Mouse (Mus musculus) common myeloid progenitor, adult 5-6 weeks (primary cell): ENCODE measurements around the gene Hist2h3b. TPM values are rescaled to one million over a fixed set of nuclear protein-coding genes. Genes with fewer than 3 reads are reported as not detected.
"Not testable (repeated sequence)": the region's sequence is repeated elsewhere in the genome, so short reads cannot be mapped to it uniquely, and the experiment has no call there.

Experiments
- ATAC-seq: replicated peaks from 2 replicates; pipeline ENCODE4 v1.8.0; 2016; ENCODE audit warnings: low read depth, mild to moderate bottlenecking, moderate TSS enrichment, inconsistent platforms; ENCODE audit not compliant: poor library complexity, severe bottlenecking
- total RNA-seq: library from RNA; stranded (forward); fragments of 200-1000, 187-1606 nt; gene quantifications from 2 replicates; pipeline ENCODE4 v1.2.3, GENCODE M21; 2017

The Hist2h3b gene
- total RNA-seq, 1 experiment from 2014 or later, result 352 TPM

DNA sequence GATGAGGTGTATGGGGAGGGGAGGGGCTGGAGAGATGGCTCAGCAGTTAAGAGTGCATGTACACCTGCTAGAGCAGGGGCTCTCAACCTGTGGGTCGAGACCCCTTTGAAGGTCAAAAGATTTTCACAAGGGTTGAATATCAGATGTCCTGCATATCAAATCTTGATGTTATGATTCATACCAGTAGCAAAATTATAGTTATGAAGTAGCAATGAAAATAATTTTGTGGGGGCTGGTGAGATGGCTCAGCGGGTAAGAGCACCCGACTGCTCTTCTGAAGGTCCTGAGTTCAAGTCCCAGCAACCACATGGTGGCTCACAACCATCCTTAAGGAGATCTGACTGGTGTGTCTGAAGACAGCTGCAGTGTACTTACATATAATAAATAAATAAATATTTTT, 22.3 kb downstream of the Hist2h3b start:
- not testable (repeated sequence) for ATAC-seq

DNA sequence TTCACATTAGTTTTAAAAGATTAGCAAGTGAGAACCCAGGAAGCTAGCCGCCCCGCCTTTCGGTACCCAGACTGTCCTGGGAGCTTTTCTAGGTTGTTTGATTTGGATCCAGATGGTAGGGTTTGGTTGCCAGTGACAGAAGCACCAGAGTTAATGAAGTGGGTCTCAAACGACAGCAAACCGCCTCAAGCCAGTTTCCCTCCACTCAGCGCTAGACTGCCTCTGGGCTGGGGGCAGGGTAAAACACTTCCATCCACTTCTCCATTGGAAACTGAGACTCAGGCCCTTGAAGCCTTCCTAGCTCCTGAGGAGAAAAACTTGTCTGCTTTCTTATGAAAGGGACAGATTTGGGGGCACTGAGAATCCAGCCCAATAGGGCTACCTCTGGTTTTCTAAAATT, 24.2 kb downstream of the Hist2h3b start:
- no peak for ATAC-seq

DNA sequence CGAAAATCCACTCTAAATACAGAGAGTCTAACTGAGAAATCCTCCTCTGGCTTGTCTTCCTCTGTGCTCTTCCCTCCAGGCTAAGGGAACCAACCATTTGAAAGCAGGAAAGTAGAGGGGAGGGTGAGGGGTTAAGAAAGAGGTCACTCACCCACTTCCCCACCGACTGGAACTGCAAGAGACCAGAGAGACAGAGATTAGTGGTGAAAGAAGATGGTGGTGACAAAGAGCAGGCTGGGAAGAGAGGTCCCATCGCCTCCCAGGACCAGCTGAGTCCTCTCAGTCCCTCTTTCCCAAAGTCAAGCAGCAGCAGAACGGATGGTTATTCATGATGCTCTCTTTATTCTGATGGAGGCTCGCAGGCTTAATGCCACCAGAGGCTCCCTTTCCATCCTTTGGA, 24.9 kb downstream of the Hist2h3b start:
- ATAC-seq, result no peak; the same call in 1 of the 2 replicates

DNA sequence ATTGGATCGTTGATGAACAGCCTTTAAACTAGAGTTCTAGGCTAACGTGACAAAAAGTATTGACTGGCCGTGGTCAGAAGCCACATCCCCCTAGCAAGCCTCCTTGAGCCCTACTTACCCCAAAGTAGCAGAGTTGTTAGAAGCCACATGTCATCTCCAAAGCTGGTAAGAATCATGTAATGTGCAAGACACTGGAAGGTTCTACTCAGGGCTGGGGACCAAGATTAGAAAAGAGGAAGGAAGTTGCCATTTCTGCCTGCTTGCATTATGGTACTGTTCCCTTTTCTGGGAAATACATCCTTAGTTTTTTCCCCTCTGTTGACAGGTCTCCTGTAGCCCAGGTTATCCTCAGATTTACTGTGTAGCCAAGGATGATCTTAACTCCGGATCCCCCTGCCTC, 25.3 kb downstream of the Hist2h3b start, which contains the start of gene Fcgr1:
Fcgr1 (minus strand) TSS at position 183 of the 400 bp plus-strand sequence.
- ATAC-seq, result peak; percentile 97

DNA sequence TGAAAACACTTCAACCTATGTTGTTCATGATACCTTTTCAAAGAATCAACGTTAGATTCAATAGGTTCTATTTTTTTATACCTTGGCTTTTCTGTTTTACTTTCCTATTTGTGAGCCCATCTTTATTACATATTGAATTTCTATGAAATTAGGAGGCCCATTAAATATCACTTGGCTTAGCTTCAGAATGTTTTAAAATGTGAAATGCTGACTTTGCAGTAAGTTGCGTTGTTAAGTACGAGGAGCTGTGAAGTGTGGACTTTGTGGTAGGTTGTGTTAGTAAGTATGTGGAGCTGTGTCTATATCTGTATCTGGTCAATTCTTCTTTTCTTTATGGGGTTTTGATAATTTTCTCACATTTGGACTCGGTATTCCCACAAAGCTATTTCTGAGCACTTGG, 29.9 kb downstream of the Hist2h3b start:
- no peak for ATAC-seq

DNA sequence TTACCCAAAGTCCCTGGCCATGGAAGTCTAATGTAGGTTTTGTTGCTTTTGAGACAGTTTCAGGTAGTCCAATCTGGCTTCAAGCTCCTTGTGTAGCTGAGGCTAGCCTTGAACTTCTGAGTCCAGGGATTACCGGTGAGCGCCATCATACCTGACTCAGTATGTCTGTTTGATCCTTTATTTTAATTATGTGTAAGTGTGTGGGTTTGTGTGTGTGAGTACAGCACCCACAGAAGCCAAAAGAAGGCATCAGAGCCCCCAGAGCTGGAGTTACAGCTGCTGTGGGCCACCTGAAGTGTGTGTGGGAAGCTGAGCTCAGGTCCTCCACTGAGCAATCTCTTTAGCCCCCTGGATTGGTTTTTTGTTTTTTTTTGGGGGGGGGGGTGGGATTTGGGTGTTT, 31.1 kb downstream of the Hist2h3b start:
- ATAC-seq, result no peak

DNA sequence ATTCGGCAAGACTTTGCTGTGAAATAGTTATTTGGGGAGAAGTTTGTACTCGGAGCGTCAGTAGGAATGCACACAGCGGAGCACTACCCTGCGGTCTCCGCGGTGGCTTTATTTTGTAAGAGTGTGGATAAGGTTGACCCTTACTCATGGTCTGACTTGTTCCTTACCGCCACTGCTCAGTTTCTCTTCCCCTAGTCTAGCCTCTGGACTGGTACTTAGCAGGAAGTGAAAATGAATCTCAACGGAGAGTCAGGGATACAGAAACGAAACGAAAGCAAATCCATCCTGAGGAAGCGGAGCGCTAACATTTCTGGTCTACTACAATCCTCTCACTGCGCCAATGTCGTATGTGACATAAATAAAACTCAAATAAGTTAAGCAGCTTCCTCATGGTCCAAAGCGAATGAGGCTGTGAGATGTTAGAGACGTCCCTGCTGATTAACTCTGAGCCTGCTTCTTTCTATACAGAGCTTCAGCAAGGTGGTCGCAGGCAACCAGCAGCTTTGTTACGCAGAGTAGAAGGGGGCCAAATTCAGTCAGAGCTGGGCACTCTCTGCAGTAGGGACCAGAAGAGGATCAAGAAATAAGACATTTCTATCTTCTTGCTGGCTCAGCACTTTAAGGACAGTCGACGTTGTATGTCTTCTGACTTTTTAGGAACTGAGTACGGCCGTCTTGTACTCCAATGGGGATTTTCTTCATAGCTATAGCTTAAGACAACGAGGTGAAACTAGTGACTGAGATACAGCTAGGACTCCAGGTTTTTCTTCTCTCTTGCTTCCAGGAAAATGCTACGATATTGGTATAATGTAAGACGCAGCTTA, 32.5 kb downstream of the Hist2h3b start:
- ATAC-seq, result peak; percentile 93

DNA sequence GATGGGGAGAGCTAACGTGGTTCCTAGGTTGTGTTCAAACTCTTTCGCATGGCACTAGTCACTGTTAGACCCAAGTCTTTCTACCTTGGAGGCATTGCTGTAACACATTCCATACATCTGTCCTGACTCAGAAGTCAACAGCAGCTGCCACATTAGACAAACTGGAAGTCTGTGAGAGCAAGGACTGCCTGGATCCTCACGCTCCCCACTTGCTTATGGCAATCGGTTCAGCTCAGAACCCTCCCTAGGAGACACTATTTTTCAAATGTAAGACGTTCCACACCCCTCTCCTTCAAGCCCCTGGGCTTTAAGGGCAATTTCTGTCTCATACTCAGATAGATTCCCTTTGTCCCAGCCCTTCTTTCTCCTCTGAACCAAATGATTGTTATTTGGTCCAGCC, 33.6 kb downstream of the Hist2h3b start:
- no peak for ATAC-seq

DNA sequence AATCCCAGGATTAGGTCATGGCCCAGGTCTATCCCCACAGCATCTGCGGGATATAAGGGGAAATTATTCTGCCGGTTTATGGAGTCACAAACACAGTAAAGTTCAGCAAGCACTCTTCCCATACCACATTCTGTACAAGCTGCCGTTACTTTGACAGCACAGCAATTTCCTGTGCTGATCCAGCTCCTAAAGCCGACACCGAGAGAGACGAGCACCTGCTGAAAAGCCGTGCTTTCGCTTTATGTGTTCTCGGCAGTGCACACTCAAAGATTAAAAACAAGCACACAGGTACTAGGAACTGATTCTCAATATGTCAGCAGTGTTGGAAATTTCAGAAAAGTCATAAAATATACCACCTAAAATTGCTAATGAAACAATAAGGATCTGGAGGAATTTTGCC, 38.1 kb downstream of the Hist2h3b start:
- no peak for ATAC-seq

DNA sequence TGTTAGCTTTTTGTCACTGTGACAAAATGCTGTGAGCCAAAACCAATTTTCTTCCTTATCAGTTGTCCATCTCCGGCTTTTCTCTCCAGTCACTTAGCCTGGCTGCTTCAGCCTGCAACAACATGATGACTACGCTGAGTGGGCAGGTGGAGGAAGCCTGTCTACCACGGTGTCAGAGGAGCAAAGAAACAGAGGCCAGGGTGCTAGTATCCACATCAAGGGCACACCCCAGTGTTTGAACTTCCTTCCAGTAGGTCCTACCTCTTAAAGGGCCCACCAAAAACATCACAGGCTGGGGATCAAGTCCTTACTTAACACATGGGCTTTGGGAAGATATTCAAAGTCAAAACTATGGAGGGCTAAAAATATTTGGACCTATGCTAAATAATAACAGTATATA, 41.0 kb downstream of the Hist2h3b start:
- no peak for ATAC-seq

DNA sequence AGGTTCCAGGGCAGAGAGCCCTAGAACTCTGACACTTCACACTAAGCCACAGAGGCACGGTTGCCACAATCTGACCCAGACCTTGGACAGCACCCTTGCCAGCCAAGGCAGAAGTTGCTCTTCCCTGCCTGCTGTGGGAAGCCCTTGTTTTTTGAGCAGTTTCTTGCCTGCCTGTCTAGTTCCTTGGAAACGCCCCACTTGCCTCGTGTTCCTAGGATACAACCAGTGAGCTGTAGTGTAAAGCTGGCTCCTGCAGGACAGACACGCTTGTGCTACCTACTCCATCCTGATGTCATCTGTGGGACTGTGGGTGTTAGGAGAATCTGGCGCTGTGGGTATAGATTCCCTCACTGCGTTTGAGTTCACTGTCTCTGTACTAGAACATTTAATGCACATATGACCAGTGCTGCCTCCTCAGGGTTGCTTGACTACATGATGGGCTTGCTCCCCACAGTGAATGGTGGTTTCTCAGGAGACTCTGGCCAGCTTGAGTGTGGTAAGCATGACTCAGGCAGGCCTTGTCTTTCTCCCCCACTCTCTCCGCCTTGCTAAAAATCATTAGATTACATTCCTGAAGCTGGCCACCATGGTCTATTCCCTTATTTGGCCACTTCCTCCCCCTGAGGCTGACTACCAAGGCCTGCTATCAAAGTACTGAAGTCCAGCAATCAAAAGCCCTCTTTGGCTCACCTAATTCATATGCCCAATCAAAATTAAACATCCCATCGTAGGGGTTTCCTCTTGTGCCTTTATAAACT, 44.1 kb downstream of the Hist2h3b start:
- 0 out of 2 replicates have a peak, but pooled peaks have one; percentile 42 for ATAC-seq

Other genes with a start within 250 kb of the Hist2h3b start
- gene Vps45, start 210.2 kb upstream of the Hist2h3b start, total RNA-seq, result 19.6 and 35.9 TPM in 2 replicates
- gene Otud7b, start 164.1 kb upstream of the Hist2h3b start, total RNA-seq, result 10.9 and 11.8 TPM in 2 replicates
- gene Mtmr11, start 106.7 kb upstream of the Hist2h3b start, total RNA-seq, result 0.09 TPM in 1 of 2 replicates, not detected in the other
- gene Sf3b4, start 96.3 kb upstream of the Hist2h3b start, total RNA-seq, result 30.4 and 37.3 TPM in 2 replicates
- gene Sv2a, start 87.5 kb upstream of the Hist2h3b start, total RNA-seq, result 1.3 and 1.5 TPM in 2 replicates
- 21.6 and 38.2 TPM in 2 replicates for gene Bola1, start 48.9 kb upstream of the Hist2h3b start, total RNA-seq
- gene Hist2h2ab, start 48.8 kb upstream of the Hist2h3b start, total RNA-seq, result 81.8 and 97.7 TPM in 2 replicates
- gene Hist2h2ac, start 47.8 kb upstream of the Hist2h3b start, total RNA-seq, result 2,555 and 2,638 TPM in 2 replicates
- 6.6 and 8.3 TPM in 2 replicates for gene Hist2h2be, start 47.5 kb upstream of the Hist2h3b start, total RNA-seq
- gene Hist2h3c2, start 29.5 kb upstream of the Hist2h3b start, total RNA-seq, result 96.1 and 129 TPM in 2 replicates
- 1,358 and 3,626 TPM in 2 replicates for gene Hist2h2aa2, start 28.4 kb upstream of the Hist2h3b start, total RNA-seq
- 5,131 and 5,822 TPM in 2 replicates for gene Hist2h2aa1, start 23.2 kb upstream of the Hist2h3b start, total RNA-seq
- 2.7 and 18.3 TPM in 2 replicates for gene Hist2h3c1, start 22.0 kb upstream of the Hist2h3b start, total RNA-seq
- 101 and 120 TPM in 2 replicates for gene Hist2h4, start 5.3 kb upstream of the Hist2h3b start, total RNA-seq
- gene Hist2h2bb, start 1.1 kb downstream of the Hist2h3b start, total RNA-seq, result 6,356 and 6,932 TPM in 2 replicates
- gene Fcgr1, start 25.3 kb downstream of the Hist2h3b start, total RNA-seq, result not detected in 2 replicates
- not detected in 2 replicates for gene BC107364, start 183.7 kb downstream of the Hist2h3b start, total RNA-seq